Comparison of ENCODE assay signal across 14 mouse cellular contexts in the genomic region with DNA sequence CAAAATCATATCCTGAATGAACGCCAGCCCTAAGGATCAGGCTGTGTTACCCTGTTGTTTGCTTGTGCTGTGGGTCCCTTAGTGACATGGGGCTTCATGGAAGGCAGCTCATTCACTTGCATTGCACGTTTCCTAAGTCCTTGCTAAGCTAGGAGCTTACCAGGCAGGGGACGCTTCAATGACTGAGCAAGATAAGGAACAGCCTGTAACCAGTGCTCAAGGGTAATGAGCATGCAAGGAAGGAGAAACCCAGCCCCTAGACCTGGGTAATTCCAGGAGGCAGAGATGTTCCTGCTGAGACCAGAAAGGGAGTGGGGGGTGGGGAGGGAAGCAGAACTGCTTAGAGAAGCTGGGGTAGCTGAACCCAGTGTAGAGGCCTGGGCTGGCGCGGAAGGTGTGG.
DNase-seq lines count a peak whose midpoint lies in the region; ATAC-seq and TF ChIP-seq lines count a peak whose summit lies in the region.
"Had no signal": no experiment of that assay in that cellular context is flagged by ENCODE, and none has a peak within 500 bp of the region (broad histone marks: within the 10 kb centered on the region; RNA-seq: fewer than 3 reads in every experiment).

No protein-coding gene starts in this region.

- no peak overlapping the region for H3K4me3 ChIP-seq in heart, embryonic 10.5 days
- H3K4me3 ChIP-seq in heart, adult 2 months: no peak overlapping the region
- no peak overlapping the region for H3K4me3 ChIP-seq in liver, embryonic 14.5 days (ENCODE audit: insufficient read depth in 1 of 2, low read depth in 2 of 2, low read length in 2 of 2)
- no peak overlapping the region for H3K4me3 ChIP-seq in gastrocnemius, adult 2 months
- H3K4me3 ChIP-seq: embryonic facial prominence, embryonic 15.5 days; lung, embryonic 15.5 days had no signal

- H3K36me3 ChIP-seq in heart, embryonic 10.5 days: peaks cover 64% of the 10 kb centered on the region
- H3K36me3 ChIP-seq in heart, adult 2 months (ENCODE audit: control insufficient read depth, insufficient read depth, low read length): no peaks in the 10 kb centered on the region
- H3K36me3 ChIP-seq in liver, embryonic 14.5 days (replicated peaks; ENCODE audit: control insufficient read depth, insufficient read depth, low read depth): no peaks in the 10 kb centered on the region

- no peaks in the 10 kb centered on the region for H3K79me2 ChIP-seq in heart, adult 2 months (replicated peaks; ENCODE audit: control insufficient read depth, insufficient read depth, low read length)

- WGBS in heart, embryonic 10.5 days: 59% methylated on average over 5 of the region's 5 CpGs
- WGBS in heart, adult 2 months: 76% methylated on average over 5 of the region's 5 CpGs
- WGBS in liver, embryonic 14.5 days (ENCODE audit: insufficient replicate concordance): 50% methylated on average over 5 of the region's 5 CpGs

- H3K9ac ChIP-seq in heart, adult 2 months (ENCODE audit: low read depth, low read length): no peak overlapping the region
- peak overlapping the region; percentile 46 for H3K9ac ChIP-seq in liver, embryonic 14.5 days (replicated peaks)
- H3K9ac ChIP-seq: embryonic facial prominence, embryonic 15.5 days; lung, embryonic 15.5 days had no signal

- no peak for TF ChIP-seq CTCF in heart, adult 2 months (IDR thresholded peaks at IDR 0.05)
- no peak for TF ChIP-seq CTCF in liver, embryonic 14.5 days (IDR thresholded peaks at IDR 0.05; ENCODE audit: low read depth)
- TF ChIP-seq CTCF in gastrocnemius, adult 2 months (IDR thresholded peaks at IDR 0.05): no peak

- no peaks in the 10 kb centered on the region for H3K9me3 ChIP-seq in heart, embryonic 10.5 days
- no peaks in the 10 kb centered on the region for H3K9me3 ChIP-seq in liver, embryonic 14.5 days (ENCODE audit: control insufficient read depth, low read length)
- H3K9me3 ChIP-seq: embryonic facial prominence, embryonic 15.5 days; lung, embryonic 15.5 days had no signal

- H3K27me3 ChIP-seq in heart, embryonic 10.5 days (ENCODE audit: insufficient read depth, poor library complexity, severe bottlenecking): no peaks in the 10 kb centered on the region
- H3K27me3 ChIP-seq in heart, adult 2 months (ENCODE audit: control insufficient read depth, insufficient read depth, low read length): no peaks in the 10 kb centered on the region
- H3K27me3 ChIP-seq in liver, embryonic 14.5 days (ENCODE audit: control insufficient read depth, insufficient read depth, low read length): no peaks in the 10 kb centered on the region
- H3K27me3 ChIP-seq: embryonic facial prominence, embryonic 15.5 days; lung, embryonic 15.5 days had no signal

- no peak for TF ChIP-seq EP300 in heart, adult 2 months (IDR thresholded peaks at IDR 0.05; ENCODE audit: insufficient read depth, low read depth, low read length)
- TF ChIP-seq EP300 in liver, embryonic 14.5 days (IDR thresholded peaks at IDR 0.05; ENCODE audit: low read depth): 0 out of 2 replicates have a peak, but pooled peaks have one; percentile 19

- H3K4me2 ChIP-seq in liver, embryonic 14.5 days (ENCODE audit: low read depth): no peak overlapping the region
- H3K4me2 ChIP-seq: embryonic facial prominence, embryonic 15.5 days; lung, embryonic 15.5 days had no signal

- no peak for DNase-seq in heart, embryonic 10.5 days (ENCODE audit: low spot score)
- no peak for DNase-seq in heart, adult 2 months
- peak; percentile 4 for DNase-seq in ES-CJ7 (ENCODE audit: low read depth, low spot score)
- DNase-seq in kidney, adult 9 months: peak; percentile 18
- no peak for DNase-seq in liver, embryonic 14.5 days (ENCODE audit: low read depth in 3 of 3, low spot score in 3 of 3)
- DNase-seq in cerebellum, adult 9-11 months: no peak
- DNase-seq in layer of hippocampus, adult 8-10 months (ENCODE audit: low spot score in 2 of 2): no peak
- DNase-seq in gastrocnemius, adult 2 months: no peak
- DNase-seq: cerebellum, postnatal 36 days; gastrocnemius, postnatal 25 days; right cerebral cortex, postnatal 4 days had no signal

- ATAC-seq in liver, embryonic 14.5 days (ENCODE audit: insufficient read depth): peak; percentile 69; the same call in 1 of the 2 replicates
- ATAC-seq: forebrain, embryonic 16.5 days had no signal

- peaks cover 13% of the 10 kb centered on the region for H3K4me1 ChIP-seq in heart, embryonic 10.5 days
- H3K4me1 ChIP-seq in heart, adult 2 months (ENCODE audit: control insufficient read depth, insufficient read depth, low read length): no peaks in the 10 kb centered on the region
- peaks cover 18 to 34% of the 10 kb centered on the region in 2 experiments for H3K4me1 ChIP-seq in liver, embryonic 14.5 days (replicated peaks; ENCODE audit: control insufficient read depth in 2 of 2, insufficient read depth in 2 of 2, low read length in 1 of 2)
- H3K4me1 ChIP-seq: embryonic facial prominence, embryonic 15.5 days; lung, embryonic 15.5 days had no signal

- TF ChIP-seq POLR2A in heart, adult 2 months (IDR thresholded peaks at IDR 0.05; ENCODE audit: insufficient read depth, low read depth, low read length): no peak

- peak overlapping the region; percentile 69 for H3K27ac ChIP-seq in heart, embryonic 10.5 days
- H3K27ac ChIP-seq in heart, adult 2 months: no peak overlapping the region
- H3K27ac ChIP-seq in liver, embryonic 14.5 days: peak overlapping the region; percentile 16
- H3K27ac ChIP-seq in gastrocnemius, adult 2 months: no peak overlapping the region
- H3K27ac ChIP-seq: embryonic facial prominence, embryonic 15.5 days; lung, embryonic 15.5 days had no signal

- intact Hi-C loops in heart, adult 2 months (cut with DNase I): no loop called here
- intact Hi-C loops in gastrocnemius, adult 2 months (cut with DNase I): no loop called here

Comparison
In these comparisons a context has a peak if more than half of its experiments do, and no peak if none do; other contexts are left out.
1. H3K27ac ChIP-seq: peak in heart, embryonic 10.5 days (single experiment) and liver, embryonic 14.5 days (single experiment); none in heart, adult 2 months (single experiment) and gastrocnemius, adult 2 months (single experiment).
2. DNase-seq: peak in ES-CJ7 (single experiment) and kidney, adult 9 months (single experiment); none in heart, embryonic 10.5 days (single experiment), heart, adult 2 months (0 of 2), liver, embryonic 14.5 days (0 of 3), cerebellum, adult 9-11 months (single experiment), layer of hippocampus, adult 8-10 months (0 of 2) and gastrocnemius, adult 2 months (single experiment).